Mouse (Mus musculus) gastrocnemius, postnatal 36 days (tissue): ENCODE measurements around the gene Adgra3. TPM values are rescaled to one million over a fixed set of nuclear protein-coding genes. Genes with fewer than 3 reads are reported as not detected.

Source experiments
- DNase-seq, 2 experiments: peaks; one replicate each; pipeline ENCODE4 v3.0.0; 2022
- intact Hi-C: fragments of 180-260 bp; cut with DNase I; formaldehyde crosslinking; loops from one replicate; pipeline ENCODE4 v1.15.1; 2025
- total RNA-seq, 2 experiments: library from RNA; stranded (reverse); gene quantifications; 2 replicates each; pipeline ENCODE4 v1.2.3; 2021

Adgra3 gene
- total RNA-seq, 2 experiments from 2014 or later, result 12.6 TPM

DNA sequence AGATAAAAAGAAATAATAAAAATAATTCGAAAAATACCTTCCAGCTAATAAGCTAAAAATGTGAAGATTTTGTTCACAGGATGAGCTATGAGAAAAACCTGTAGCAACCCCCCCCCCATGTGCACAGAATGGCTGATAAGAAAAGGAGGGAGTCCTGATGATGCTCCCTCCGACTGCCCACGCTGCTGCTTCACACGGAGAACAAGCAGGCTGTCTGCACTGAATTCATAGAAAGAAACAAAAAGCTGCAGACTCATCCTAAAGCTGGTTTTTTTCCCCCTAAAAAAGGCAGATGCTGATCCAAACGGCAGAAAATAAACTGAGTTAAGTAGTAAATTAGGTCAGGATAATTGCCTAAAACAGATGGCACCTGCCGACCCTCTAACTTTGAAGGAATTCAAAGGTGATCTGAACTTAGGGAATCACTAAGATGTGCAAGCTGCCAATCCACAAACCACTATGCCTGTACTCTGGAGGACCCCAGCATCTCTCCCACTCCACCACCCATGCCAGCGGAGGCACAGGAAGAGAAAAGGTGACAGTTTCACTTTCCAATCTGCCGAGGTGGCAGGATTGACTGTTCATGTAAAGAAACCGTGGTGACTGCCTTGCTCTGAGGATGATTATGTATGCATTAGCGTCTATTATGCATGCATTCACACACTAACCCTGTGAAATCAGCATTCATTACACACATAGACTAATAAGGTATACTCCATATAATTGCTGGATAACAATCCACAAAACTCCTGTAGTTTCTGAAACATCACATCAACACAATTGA lies 70.6 kb downstream of the Adgra3 start:
- no peak for DNase-seq
- intact Hi-C loops, result no loop called here

DNA sequence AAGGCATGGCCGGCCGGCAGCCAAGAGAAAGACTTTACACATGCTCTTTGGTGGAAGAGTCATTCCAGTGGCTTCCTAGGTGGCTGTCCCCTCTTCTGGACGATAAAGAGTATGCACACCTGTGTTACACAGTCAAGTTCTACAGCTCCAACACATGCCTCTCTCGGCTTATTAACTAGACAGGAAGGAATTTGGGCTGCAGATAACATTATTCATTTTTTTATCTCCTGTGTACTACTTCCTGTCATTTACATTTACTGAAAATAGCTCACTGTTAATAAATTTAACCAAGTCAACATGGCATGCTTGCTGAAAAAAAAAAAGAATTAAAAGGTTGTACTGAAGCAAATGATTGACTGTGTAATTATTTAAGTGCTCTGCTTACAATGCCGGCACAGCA lies 78.1 kb downstream of the Adgra3 start:
- intact Hi-C loops, result no loop called here

GRCm38 (mm10) chr5:49979246-49979645 lies 79.6 kb downstream of the Adgra3 start:
- intact Hi-C loops, result loop anchor here (5.0 kb wide), 1 partner anchor 53 kb away; no protein-coding TSS in a partner anchor
- no peak for DNase-seq

More for the DNA sequence above, 78.1 kb downstream of the Adgra3 start:
- DNase-seq, result no peak

- intact Hi-C loops, result loop anchor here (2.0 to 5.0 kb wide), 2 partner anchors 56 to 241 kb away; no protein-coding TSS in a partner anchor
- peak in 1 of 2 experiments; percentile 21 for DNase-seq
Observed at GRCm38 (mm10) chr5:49975971-49976370, 82.8 kb downstream of the Adgra3 start.

DNA sequence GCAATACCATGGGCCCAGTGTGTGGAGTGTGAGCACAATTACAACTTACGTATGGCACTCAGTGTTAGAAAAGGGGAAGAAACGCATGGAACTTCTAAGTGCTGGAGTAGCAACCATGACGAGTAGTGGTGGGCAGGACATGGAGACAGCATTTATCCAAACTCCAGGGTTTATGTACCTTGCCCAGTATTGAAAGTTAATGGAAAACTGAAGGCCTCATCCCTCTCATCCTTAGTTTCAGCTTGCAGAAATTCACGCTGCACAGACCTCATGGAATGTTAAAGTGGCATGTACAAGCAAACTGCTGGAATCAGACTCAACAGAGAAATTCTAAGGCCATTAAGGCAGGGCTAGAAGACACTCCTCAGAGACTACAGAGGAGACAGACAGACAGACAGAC lies 84.6 kb downstream of the Adgra3 start:
- intact Hi-C loops, result no loop called here
- no peak for DNase-seq

- no peak for DNase-seq
- intact Hi-C loops, result loop anchor here (10.0 kb wide), 1 partner anchor 605 kb away; no protein-coding TSS in a partner anchor
Observed at GRCm38 (mm10) chr5:49969660-49970059, 89.1 kb downstream of the Adgra3 start.

GRCm38 (mm10) chr5:49967726-49968125 lies 91.1 kb downstream of the Adgra3 start:
- no peak for DNase-seq
- intact Hi-C loops, result loop anchor here (10.0 kb wide), 1 partner anchor 603 kb away; no protein-coding TSS in a partner anchor

- intact Hi-C loops, result loop anchor here (10.0 kb wide), 1 partner anchor 601 kb away; no protein-coding TSS in a partner anchor
- DNase-seq, result no peak
Observed at GRCm38 (mm10) chr5:49965810-49966209, 93.0 kb downstream of the Adgra3 start.

- no peak for DNase-seq
- intact Hi-C loops, result loop anchor here (10.0 kb wide), 1 partner anchor 597 kb away; no protein-coding TSS in a partner anchor
Observed at GRCm38 (mm10) chr5:49961478-49962431, 97.1 kb downstream of the Adgra3 start.

DNA sequence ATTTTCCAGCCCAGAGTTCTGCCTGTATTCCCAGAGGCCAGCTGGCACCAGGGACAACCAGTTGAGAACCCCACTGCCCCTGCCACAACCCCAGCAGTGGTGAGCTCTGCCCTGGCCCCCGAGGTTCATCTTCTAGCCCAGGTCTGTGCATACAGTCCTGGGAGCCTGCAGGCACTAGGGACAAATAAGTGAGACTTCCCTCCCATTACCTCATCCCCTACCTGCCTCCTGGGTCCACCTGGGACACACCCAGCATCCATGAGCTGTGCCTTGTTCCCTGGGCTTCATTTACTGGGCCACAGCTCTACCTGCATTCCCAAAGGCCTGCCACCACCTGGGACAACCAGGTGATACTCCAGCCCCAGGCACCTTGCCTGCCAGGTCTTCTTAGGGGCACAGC lies 122.5 kb downstream of the Adgra3 start:
- intact Hi-C loops, result no loop called here
- no peak for DNase-seq

DNA sequence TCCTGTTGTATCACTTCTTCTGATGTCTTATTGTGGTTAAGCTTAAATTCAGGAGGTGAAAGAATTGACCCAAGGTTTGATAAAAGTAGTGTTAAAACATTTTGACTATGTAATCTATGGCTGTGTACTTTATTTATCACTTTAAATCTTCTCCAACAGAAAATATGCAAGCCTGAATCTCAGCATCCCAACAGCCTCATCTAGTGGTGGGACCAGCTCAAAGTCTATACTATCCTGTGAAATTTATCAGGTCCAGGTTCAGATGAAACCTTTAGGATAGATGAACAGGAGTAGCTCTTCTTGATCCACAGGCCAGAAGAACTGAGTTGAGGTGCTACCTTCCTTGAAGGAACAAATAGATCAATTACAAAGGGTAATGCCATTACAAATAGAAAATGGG lies 134.1 kb downstream of the Adgra3 start:
- intact Hi-C loops, result no loop called here
- DNase-seq, result no peak

DNA sequence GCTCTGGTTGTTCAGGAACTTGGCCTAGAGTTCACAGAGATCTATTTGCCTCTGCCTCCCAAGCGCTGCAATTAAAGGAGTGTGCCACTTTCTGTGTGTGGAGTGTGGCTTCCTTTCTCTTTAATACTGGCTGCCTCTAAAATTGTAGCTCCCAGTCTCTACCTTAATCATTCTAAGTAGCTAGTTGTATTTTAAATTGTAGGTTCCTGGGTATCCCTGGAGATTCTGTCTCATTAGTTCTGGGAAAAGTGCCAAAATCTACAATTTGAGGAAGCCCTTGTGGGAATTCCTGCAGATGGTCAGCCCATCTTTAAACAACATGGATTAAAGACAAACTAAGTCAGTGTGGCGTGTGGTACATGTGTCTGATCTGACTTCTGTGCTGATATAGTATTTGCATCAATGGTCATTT lies 143.1 kb downstream of the Adgra3 start:
- DNase-seq, result no peak
- intact Hi-C loops, result no loop called here
